Mouse (Mus musculus) myocyte (in vitro differentiated cells): ENCODE measurements around the gene Thoc7. TPM values are rescaled to one million over a fixed set of nuclear protein-coding genes. Genes with fewer than 3 reads are reported as not detected.

ENCODE experiments used
- H3K27me3 ChIP-seq: one replicate; pipeline ENCODE4 v1.6.1; 2011; ENCODE audit not compliant: control insufficient read depth, insufficient read depth, insufficient read length
- H3K36me3 ChIP-seq: one replicate; pipeline ENCODE4 v1.6.1; 2011; ENCODE audit not compliant: control insufficient read depth, insufficient read depth
- H3K4me2 ChIP-seq: one replicate; pipeline ENCODE4 v1.6.1; 2011; ENCODE audit warnings: low read depth, control low read depth
- H3K4me3 ChIP-seq: one replicate; pipeline ENCODE4 v1.5.1; 2011; ENCODE audit warnings: mild to moderate bottlenecking, control low read depth, moderate library complexity
- H3K79me2 ChIP-seq: one replicate; pipeline ENCODE4 v1.6.1; 2011; ENCODE audit not compliant: control insufficient read depth, insufficient read depth
- H3ac ChIP-seq: one replicate; pipeline ENCODE4 v1.6.1; 2011; ENCODE audit not compliant: control insufficient read depth, insufficient read length
- CEBPB ChIP-seq: IDR thresholded peaks from 2 replicates; pipeline ENCODE4 v1.6.1; 2011; ENCODE audit warnings: mild to moderate bottlenecking, moderate library complexity; ENCODE audit not compliant: poor library complexity, insufficient read depth, severe bottlenecking
- E2F4 ChIP-seq: IDR thresholded peaks from one replicate; pipeline ENCODE4 v1.6.1; 2011; ENCODE audit warnings: mild to moderate bottlenecking, control low read depth, moderate library complexity; ENCODE audit not compliant: insufficient read depth
- MAX ChIP-seq: IDR thresholded peaks from one replicate; pipeline ENCODE4 v1.6.1; 2011; ENCODE audit warnings: low read depth, mild to moderate bottlenecking, control low read depth
- MYOD1 ChIP-seq, 3 experiments: IDR thresholded peaks; one replicate each; pipeline ENCODE4 v1.6.1; 2011; ENCODE audit warnings: control low read depth in 2 of 3, low read depth in 2 of 3, mild to moderate bottlenecking in 2 of 3, moderate library complexity in 1 of 3; ENCODE audit not compliant: insufficient read length in 2 of 3, control insufficient read depth in 1 of 3
- MYOG ChIP-seq, 3 experiments: IDR thresholded peaks; one replicate each; pipeline ENCODE4 v1.6.1; 2011; ENCODE audit warnings: control low read depth in 2 of 3, low read depth in 2 of 3, mild to moderate bottlenecking in 2 of 3; ENCODE audit not compliant: insufficient read length in 2 of 3, control insufficient read depth in 1 of 3, insufficient read depth in 1 of 3
- POLR2A ChIP-seq: IDR thresholded peaks from one replicate; pipeline ENCODE4 v1.6.1; 2011; ENCODE audit warnings: low read depth, mild to moderate bottlenecking, control low read depth, moderate library complexity; ENCODE audit not compliant: insufficient read length
- POLR2AphosphoS2 ChIP-seq: IDR thresholded peaks from one replicate; pipeline ENCODE4 v1.6.1; 2011; ENCODE audit warnings: low read depth, control low read depth; ENCODE audit not compliant: insufficient read length
- REST ChIP-seq: IDR thresholded peaks from one replicate; pipeline ENCODE4 v1.6.1; 2011; ENCODE audit warnings: mild to moderate bottlenecking, control low read depth, moderate library complexity; ENCODE audit not compliant: insufficient read depth, insufficient read length
- SRF ChIP-seq: IDR thresholded peaks from one replicate; pipeline ENCODE4 v1.6.1; 2011; ENCODE audit warnings: low read depth; ENCODE audit not compliant: control insufficient read depth, insufficient read length
- TCF12 ChIP-seq: IDR thresholded peaks from one replicate; pipeline ENCODE4 v1.6.1; 2011; ENCODE audit warnings: mild to moderate bottlenecking, control low read depth; ENCODE audit not compliant: poor library complexity, insufficient read depth, severe bottlenecking
- TCF3 ChIP-seq: IDR thresholded peaks from one replicate; pipeline ENCODE4 v1.6.1; 2011; ENCODE audit warnings: low read depth, control low read depth; ENCODE audit not compliant: insufficient read length
- USF1 ChIP-seq: IDR thresholded peaks from one replicate; pipeline ENCODE4 v1.6.1; 2011; ENCODE audit warnings: low read depth, mild to moderate bottlenecking, control low read depth, moderate library complexity
- polyA plus RNA-seq: library from polyadenylated mRNA; unstranded; fragments of >200 nt; fragmentation: generic; extraction: Trizol; gene quantifications from one replicate; pipeline ENCODE4 v1.2.1, GENCODE M21; 2012; ENCODE audit warnings: missing spikeins

Thoc7 gene
- polyA plus RNA-seq, 1 experiment: 66.5 TPM

DNA sequence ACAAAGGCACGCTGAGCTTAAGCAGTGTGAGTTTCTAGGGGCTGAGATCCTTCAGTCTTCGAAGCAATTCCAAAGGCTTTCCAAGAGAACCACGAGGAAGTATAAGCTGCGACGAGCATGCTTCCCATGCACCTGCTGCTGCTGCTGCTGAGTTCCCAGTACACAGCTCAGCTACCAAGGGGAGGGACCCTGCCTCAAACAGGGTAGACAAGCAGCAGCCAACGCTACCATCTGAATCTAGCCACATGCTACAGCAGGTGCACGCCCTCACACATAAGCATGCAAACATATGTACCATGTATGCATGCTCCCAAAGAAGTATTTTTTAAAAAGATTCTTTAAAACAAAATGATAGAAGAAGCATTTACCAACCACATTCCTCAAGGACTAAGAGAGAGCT lies 13.3 kb downstream of the Thoc7 start:
- TF ChIP-seq SRF (no peak), POLR2AphosphoS2 (no peak), CEBPB (no peak), POLR2A (no peak), MAX (no peak), MYOD1 (IDR thresholded peaks at IDR 0.05; ENCODE audit: control insufficient read depth in 1 of 3, insufficient read length in 2 of 3, low read depth in 2 of 3) (no peak), TCF3 (no peak), REST (no peak), USF1 (no peak), TCF12 (no peak), MYOG (IDR thresholded peaks at IDR 0.05; ENCODE audit: control insufficient read depth in 1 of 3, insufficient read depth in 1 of 3, insufficient read length in 2 of 3, low read depth in 2 of 3) (no peak), E2F4 (no peak)
- Histone ChIP-seq H3K27me3 (no peaks in the 10 kb centered on the region), H3K4me3 (no peak overlapping the region), H3ac (no peak overlapping the region), H3K4me2 (no peak overlapping the region), H3K36me3 (peaks cover 16% of the 10 kb centered on the region), H3K79me2 (no peaks in the 10 kb centered on the region)

DNA sequence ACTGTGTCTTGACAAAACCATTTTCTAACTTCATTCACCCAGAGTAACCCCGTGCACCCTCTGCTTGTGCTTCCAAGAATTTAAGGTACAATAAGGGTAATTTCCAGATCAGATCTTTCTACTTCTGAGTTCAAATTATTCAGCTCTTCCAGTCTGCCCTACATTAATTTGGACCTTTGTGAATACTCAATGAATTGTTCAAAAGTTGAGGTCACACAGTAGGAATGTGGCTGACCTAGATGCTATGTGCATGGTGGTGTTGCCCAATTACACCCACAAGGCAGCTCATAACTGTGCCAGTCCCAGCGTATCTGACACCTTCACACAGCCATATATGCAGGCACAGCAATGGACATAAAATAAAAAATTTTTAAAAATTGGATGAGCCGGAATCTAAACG lies 17.0 kb downstream of the Thoc7 start:
- Histone ChIP-seq H3K4me3 (no peak overlapping the region), H3K36me3 (no peaks in the 10 kb centered on the region), H3ac (no peak overlapping the region), H3K79me2 (no peaks in the 10 kb centered on the region), H3K4me2 (no peak overlapping the region), H3K27me3 (no peaks in the 10 kb centered on the region)
- no peak for TF ChIP-seq SRF
- TF ChIP-seq MAX: no peak
- no peak for TF ChIP-seq MYOD1 (IDR thresholded peaks at IDR 0.05; ENCODE audit: control insufficient read depth in 1 of 3, insufficient read length in 2 of 3, low read depth in 2 of 3)
- no peak for TF ChIP-seq TCF12
- no peak for TF ChIP-seq POLR2AphosphoS2
- no peak for TF ChIP-seq MYOG (IDR thresholded peaks at IDR 0.05; ENCODE audit: control insufficient read depth in 1 of 3, insufficient read depth in 1 of 3, insufficient read length in 2 of 3, low read depth in 2 of 3)
- TF ChIP-seq REST: no peak
- no peak for TF ChIP-seq CEBPB
- TF ChIP-seq E2F4: no peak
- no peak for TF ChIP-seq TCF3
- TF ChIP-seq POLR2A: no peak
- no peak for TF ChIP-seq USF1

DNA sequence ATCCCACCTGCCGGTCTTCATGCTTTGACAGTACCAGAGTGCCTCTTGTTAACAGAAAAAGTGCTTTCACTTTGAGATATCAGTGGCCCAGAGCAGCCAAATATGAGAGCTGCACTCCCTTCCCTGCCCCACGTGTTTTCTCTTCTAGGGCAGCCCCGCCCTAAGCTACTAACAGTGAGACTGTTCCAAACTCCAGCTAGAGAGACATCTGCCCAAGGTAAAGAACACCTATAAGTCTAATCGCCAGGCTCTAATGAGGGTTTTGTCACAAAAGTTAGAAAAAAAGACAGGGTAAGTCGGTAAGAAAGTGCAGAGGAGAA lies 27.6 kb downstream of the Thoc7 start:
- no peaks in the 10 kb centered on the region for H3K79me2 ChIP-seq
- H3ac ChIP-seq: no peak overlapping the region
- no peak overlapping the region for H3K4me3 ChIP-seq
- no peak overlapping the region for H3K4me2 ChIP-seq
- H3K27me3 ChIP-seq: no peaks in the 10 kb centered on the region
- no peaks in the 10 kb centered on the region for H3K36me3 ChIP-seq
- TF ChIP-seq MYOD1 (IDR thresholded peaks at IDR 0.05; ENCODE audit: control insufficient read depth in 1 of 3, insufficient read length in 2 of 3, low read depth in 2 of 3) (no peak), POLR2A (no peak), USF1 (no peak), TCF12 (no peak), REST (no peak), POLR2AphosphoS2 (no peak), SRF (no peak), MYOG (IDR thresholded peaks at IDR 0.05; ENCODE audit: control insufficient read depth in 1 of 3, insufficient read depth in 1 of 3, insufficient read length in 2 of 3, low read depth in 2 of 3) (no peak), CEBPB (no peak), MAX (no peak), TCF3 (no peak)

DNA sequence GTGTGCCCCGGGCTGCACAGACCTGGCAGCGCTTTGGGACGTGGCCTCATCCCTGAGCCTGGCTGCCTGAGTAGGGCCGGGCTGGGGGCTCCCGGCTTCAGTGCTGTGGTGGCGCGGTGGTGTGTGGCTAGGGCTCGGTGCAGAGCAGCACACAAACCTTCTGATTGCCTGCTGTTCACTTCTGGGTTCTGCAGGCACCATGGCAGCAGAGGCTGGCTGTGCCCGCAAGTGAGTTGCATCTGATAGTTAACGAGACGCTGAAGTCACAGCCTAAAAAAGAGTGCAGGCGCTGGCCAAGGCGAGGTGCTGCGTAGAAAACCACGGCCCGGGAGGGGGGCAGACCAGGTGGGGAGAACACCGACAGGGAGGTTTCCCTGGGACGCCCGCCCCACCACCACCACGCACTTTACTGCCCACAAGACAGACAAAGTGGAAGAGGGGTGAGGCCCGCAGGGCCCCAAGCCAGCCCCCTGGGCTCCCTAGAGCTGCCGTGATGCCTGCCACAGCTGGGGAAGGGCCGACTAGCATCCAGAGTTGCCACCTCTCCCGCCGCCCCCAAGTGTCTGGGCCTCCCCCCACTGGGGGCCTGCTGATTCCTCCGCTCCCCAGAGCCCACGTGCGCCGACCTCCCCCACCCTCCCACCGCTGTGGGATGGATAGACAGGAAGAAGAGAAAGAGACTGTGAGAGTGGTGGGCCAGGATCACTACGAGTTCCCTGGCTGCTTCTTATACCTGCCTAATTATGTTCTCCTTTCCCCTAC lies 28.2 kb downstream of the Thoc7 start:
- Histone ChIP-seq H3ac (no peak overlapping the region), H3K4me3 (no peak overlapping the region), H3K79me2 (no peaks in the 10 kb centered on the region), H3K4me2 (no peak overlapping the region), H3K27me3 (no peaks in the 10 kb centered on the region), H3K36me3 (no peaks in the 10 kb centered on the region)
- TF ChIP-seq POLR2A (no peak), TCF12 (no peak), MYOG (IDR thresholded peaks at IDR 0.05; ENCODE audit: control insufficient read depth in 1 of 3, insufficient read depth in 1 of 3, insufficient read length in 2 of 3, low read depth in 2 of 3) (no peak), TCF3 (no peak), REST (no peak), SRF (no peak), POLR2AphosphoS2 (no peak), MAX (no peak), E2F4 (no peak), CEBPB (no peak), USF1 (no peak), MYOD1 (IDR thresholded peaks at IDR 0.05; ENCODE audit: control insufficient read depth in 1 of 3, insufficient read length in 2 of 3, low read depth in 2 of 3) (no peak)

DNA sequence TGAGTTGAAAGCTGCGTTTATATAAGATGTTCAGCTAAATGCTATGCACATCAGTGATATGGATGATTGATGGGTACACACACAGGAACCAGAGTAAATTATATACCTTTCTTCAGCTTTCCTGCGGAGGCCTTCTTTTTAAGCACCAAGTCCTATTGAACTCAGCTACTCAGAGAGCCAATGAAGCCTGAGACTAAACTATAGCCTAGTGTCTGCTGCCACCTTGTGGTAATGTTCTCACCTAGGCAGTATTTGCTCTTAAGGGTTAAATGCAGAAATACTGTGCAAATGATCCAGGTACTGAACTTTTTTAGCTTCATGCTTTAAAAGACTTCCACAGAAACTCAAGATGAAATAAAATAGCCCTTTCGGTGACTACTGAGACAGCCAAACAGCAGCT lies 44.0 kb downstream of the Thoc7 start:
- H3ac ChIP-seq: no peak overlapping the region
- no peaks in the 10 kb centered on the region for H3K36me3 ChIP-seq
- H3K27me3 ChIP-seq: no peaks in the 10 kb centered on the region
- no peak for TF ChIP-seq E2F4
- no peak for TF ChIP-seq MYOG (IDR thresholded peaks at IDR 0.05; ENCODE audit: control insufficient read depth in 1 of 3, insufficient read depth in 1 of 3, insufficient read length in 2 of 3, low read depth in 2 of 3)
- no peak for TF ChIP-seq MAX
- no peak for TF ChIP-seq USF1
- TF ChIP-seq MYOD1 (IDR thresholded peaks at IDR 0.05; ENCODE audit: control insufficient read depth in 1 of 3, insufficient read length in 2 of 3, low read depth in 2 of 3): no peak
- no peak for TF ChIP-seq POLR2A
- no peak for TF ChIP-seq TCF12
- no peak overlapping the region for H3K4me3 ChIP-seq
- no peak overlapping the region for H3K4me2 ChIP-seq
- H3K79me2 ChIP-seq: no peaks in the 10 kb centered on the region
